Mouse (Mus musculus): ENCODE measurements around the gene 9130230L23Rik.

Gene 9130230L23Rik

DNA sequence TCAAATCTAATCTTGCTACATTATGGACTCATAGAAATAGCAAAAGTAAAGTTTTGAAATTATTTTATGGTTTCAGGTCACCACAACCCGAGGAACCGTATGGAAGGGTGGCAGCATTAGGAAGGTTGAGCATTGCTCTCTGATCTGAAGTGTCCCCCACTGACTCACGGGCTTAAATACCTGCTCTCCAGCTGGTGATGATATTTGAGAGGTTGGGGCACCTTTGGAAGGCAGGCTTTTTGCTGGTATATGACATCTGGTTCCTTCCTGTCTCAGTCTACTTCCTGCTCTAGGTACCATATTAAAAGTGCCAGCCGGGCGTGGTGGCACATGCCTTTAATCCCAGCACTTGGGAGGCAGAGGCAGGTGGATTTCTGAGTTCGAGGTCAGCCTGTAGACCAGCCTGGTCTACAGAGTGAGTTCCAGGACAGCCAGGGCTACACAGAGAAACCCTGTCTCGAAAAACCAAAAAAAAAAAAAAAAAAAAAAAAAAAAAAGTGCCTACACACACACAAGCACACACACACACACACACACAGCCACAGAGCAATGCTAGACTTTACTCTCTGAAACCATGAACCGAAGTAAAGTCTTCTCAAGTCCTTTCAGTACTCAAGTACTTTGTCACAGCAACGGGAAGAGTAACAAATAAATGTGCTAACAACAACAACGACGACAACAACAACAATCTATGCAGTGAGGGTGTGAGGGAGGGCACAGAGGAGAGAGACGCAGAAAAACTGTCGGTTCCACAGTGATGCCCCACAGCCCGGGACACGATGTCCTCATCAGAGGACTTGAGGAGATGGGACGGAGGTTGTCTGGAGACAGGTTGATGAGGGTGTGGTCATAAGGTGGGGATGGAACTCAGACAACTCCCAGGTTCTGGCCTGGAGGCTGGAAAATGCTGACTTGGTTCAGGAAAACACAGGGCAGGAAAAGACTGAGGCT is 49.7 kb downstream of the 9130230L23Rik start:
- DNase-seq (ENCODE audit: low spot score), result no peak

DNA sequence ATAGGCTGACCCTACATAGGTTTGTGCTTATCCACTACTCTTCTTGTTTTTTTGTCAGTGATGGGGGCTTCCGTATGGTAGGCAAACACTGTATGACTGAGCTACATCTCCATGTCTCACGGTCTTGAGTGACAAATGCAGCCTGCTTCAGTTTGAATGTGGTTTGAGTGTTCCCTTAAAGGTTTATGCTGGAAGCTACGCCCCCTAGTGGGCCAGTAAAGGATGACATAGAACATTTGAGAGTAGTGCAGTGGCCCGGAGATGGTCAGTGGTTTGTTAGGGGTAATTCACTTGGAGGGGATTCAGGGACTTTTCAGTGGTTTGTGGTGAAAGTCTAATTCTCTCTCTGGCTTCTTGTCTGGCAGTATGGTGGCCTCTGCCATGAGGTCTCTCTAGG is 52.6 kb downstream of the 9130230L23Rik start:
- DNase-seq (ENCODE audit: low spot score), result no peak

DNA sequence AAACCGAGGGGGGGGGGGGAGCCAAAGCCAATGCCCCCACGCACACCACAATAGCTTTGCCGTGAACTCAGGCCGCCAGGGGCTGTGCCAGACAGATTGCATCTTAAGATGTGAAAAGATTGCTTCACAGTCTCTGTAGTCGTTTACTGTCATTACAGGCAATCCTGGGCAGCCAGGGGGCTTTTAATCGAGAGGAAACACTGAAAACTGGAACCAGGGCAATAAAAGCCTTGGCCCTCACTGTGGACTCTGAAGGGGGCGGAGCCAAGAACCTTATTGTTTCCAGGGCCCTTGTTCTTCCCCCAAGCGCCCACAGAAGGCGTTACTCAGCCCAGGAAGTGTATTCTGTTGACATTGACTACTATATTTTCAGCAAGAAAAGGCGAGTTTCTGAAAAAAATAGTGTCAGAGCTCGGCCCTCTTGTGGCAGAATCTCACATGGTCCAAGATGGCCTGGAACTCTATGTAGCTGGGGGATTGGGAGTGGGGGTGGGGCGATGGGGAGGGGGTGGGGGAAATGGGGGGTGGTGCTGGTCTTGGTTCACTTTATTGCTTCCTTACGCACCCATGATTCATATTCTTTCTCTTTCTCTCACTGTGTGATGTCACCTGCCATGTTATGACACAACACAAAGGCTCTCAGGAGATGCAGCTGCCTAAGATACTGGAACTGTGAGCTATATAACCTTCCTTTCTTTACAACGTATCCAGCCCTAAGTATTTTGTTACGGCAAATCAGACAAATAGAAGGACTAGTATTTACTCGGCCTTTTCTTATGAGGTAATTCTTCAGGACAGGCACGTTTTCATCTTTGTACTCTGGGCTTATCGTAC is 53.2 kb downstream of the 9130230L23Rik start:
- DNase-seq (ENCODE audit: low spot score), result peak; percentile 36

DNA sequence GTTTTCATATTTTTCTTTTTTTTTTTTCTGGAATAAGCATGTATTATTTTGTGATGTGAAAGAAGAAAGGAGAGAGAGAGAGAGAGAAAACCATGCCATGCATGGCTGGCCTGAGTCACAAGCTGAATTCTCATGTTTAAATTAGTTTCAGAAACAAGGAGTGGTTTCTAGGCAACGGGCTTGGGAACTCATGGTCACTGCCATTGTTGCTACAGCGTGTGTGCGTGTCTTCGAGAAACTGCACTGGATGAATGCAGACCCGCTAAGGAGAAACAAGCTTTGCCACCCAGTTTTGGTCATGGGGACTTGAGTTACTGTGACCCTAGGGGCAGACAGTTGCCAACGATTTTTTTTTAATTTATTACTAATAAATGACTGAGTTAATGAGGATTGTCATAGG is 53.8 kb downstream of the 9130230L23Rik start:
- DNase-seq (ENCODE audit: low spot score), result peak; percentile 26

GRCm38 (mm10) chr5:65949822-65950221 is 54.3 kb downstream of the 9130230L23Rik start:
- no peak for DNase-seq (ENCODE audit: low spot score)

DNA sequence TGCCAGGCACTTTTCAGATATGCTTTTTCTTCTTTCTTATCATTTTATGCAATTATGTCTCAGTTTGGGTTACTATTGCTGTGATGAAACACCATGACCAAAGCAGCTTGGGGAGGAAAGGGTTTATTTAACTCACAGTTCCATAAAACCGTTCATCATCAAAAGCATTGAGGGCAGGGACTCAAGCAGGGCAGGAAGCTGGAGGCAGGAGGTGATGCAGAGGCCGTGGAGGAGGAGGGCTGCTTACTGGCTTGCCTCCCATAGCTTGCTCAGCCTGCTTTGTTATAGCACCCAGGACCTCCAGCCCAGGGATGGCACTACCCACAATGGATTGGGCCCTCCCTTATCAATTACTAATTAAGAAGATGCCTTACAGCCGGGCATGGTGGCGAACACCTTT is 62.9 kb downstream of the 9130230L23Rik start:
- DNase-seq (ENCODE audit: low spot score), result no peak

DNA sequence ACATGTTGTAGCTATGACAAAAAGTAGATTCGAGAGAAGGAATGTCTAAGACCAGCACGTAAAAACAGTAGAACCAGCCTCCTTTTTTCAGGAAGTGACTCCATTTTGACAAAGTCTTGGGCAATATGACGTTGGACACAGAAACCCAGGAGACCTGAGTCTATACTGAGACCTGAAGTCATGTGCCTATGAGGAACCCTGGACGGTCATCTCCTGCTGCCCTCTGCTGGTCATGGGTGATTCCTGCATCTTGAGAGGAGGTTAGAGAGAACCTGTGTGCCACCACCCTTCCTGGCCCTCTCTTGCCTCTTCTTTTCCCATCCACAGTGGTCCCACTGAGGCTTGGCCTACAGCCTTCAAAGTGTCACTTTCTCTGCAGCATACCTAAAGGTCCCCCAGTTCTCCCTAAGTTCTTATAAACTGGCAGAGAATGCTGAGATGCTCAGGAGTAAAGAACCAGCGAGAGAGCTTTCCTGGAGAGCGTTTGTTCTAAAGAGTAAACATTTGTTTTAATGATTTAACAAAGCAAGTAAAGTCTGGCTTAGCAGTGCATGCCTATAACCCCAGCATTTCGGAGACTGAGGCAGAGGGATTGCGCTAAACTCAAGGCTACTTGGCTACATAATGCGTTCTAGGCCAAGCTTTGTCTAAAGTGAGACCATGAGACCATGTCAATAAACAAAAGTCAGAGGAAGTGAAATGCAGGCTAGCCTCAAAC is 65.9 kb downstream of the 9130230L23Rik start:
- peak; percentile 89 for DNase-seq (ENCODE audit: low spot score)

- no peak for DNase-seq (ENCODE audit: low spot score)
Measured at GRCm38 (mm10) chr5:65937011-65937726, 66.9 kb downstream of the 9130230L23Rik start.

- no peak for DNase-seq (ENCODE audit: low spot score)
Measured at GRCm38 (mm10) chr5:65934783-65935182, 69.3 kb downstream of the 9130230L23Rik start, which contains the start of gene Chrna9. Gene Chrna9 (plus strand): TSS chr5:65934921.

DNA sequence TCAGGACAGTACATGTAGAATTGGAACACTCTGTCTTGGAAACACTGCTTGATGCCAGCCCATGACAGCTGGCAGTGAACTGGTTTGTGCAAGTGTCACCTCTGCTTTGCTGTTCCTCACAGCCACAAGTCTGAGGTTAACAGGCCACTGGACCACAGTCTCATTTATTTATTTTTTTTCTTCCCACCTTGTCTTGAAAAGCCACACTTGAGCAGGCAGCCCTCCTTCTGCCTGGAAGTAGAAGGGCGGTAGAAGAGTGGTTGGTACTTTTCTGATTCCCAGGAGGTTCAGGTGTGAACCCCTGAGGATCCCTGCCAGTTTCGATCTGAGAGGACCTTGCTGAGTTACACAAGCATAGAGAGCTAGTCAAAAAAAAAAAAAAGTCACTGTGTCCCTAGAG is 70.3 kb downstream of the 9130230L23Rik start:
- no peak for DNase-seq (ENCODE audit: low spot score)

DNA sequence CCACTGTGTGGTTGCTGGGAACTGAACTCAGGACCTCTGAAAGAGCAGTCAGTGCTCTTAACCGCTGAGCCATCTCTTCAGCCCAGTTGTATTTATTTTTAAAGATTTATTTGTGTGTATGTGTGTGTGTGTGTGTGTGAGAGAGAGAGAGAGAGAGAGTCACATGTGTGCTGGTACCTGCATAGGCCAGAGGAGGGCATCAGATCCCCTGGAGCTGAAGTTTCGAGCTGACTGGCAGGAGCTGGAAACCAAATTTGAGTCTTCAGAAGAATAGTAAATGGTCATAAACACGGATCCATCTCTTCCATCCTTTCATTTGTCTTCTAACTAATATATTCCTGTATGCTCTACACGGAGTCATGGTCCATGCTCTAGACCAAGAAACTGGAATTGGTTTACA is 70.8 kb downstream of the 9130230L23Rik start:
- DNase-seq (ENCODE audit: low spot score), result no peak

DNA sequence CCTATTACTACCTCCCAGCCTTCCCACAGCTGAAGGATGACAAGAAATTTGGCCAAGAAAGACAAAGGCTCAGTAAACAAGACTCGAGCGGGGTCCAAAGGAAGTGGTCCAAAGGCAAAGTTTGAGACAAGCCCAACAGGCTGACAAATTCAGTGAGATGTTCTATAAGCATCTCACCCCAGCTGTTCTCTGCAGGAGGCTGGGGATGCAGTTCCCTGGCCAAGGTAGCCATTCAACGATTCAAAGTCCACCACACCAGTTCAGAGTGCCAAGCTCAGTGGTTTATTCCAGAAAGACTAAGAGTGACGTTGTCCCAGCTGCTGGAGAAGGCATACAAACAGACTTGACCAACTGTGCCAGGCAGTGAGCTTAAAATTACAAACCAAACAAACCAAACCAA is 73.9 kb downstream of the 9130230L23Rik start:
- DNase-seq (ENCODE audit: low spot score), result no peak
